Mouse (Mus musculus) limb, embryonic 12.5 days (tissue): ENCODE data around the gene Prr29. TPM values are rescaled to one million over a fixed set of nuclear protein-coding genes. Genes with fewer than 3 reads are reported as not detected.
"Not testable (repeated sequence)": the region's sequence is repeated elsewhere in the genome, so short reads cannot be mapped to it uniquely, and the experiment has no call there.

Experiments used
- ATAC-seq: fragments of 200-750 bp; cut with Nextera tagmentation; 2 replicates; pipeline ENCODE4 v1.8.0; 2017; ENCODE audit warnings: low read depth, moderate TSS enrichment; ENCODE audit not compliant: insufficient number of reproducible peaks, insufficient read depth, low FRiP score, low TSS enrichment
- H3K27ac ChIP-seq: fragments of 300-500 bp; sonication (generic); 2 replicates; pipeline ENCODE4 v1.5.1; 2016; ENCODE audit warnings: mild to moderate bottlenecking, moderate library complexity
- H3K27me3 ChIP-seq: fragments of 300-500 bp; sonication (generic); 2 replicates; pipeline ENCODE4 v1.6.1; 2016; ENCODE audit warnings: mild to moderate bottlenecking, moderate library complexity
- H3K36me3 ChIP-seq: fragments of 300-500 bp; sonication (generic); 2 replicates; pipeline ENCODE4 v1.6.1; 2016; ENCODE audit warnings: mild to moderate bottlenecking, moderate library complexity
- H3K4me1 ChIP-seq: fragments of 300-500 bp; sonication (generic); replicated peaks from 2 replicates; pipeline ENCODE4 v1.6.1; 2016
- H3K4me2 ChIP-seq: fragments of 300-500 bp; sonication (generic); 2 replicates; pipeline ENCODE4 v1.6.1; 2016; ENCODE audit warnings: mild to moderate bottlenecking, moderate library complexity
- H3K4me3 ChIP-seq: fragments of 300-500 bp; sonication (generic); replicated peaks from 2 replicates; pipeline ENCODE4 v1.5.1; 2016; ENCODE audit warnings: mild to moderate bottlenecking
- H3K9ac ChIP-seq: fragments of 300-500 bp; sonication (generic); replicated peaks from 2 replicates; pipeline ENCODE4 v1.6.1; 2016; ENCODE audit warnings: mild to moderate bottlenecking, moderate library complexity
- H3K9me3 ChIP-seq: fragments of 300-500 bp; sonication (generic); 2 replicates; pipeline ENCODE4 v1.6.1; 2016; ENCODE audit warnings: mild to moderate bottlenecking, moderate library complexity
- WGBS: fragments of 180-500 bp; shearing (Covaris S2); methylation state at CpG from one replicate; pipeline ENCODE4 v1.1.7; 2016; 5-methylcytosine and 5-hydroxymethylcytosine counted together
- polyA plus RNA-seq: library from polyadenylated mRNA; unstranded; fragments of >200 nt; fragmentation: Nextera tagmentation; extraction: Ambion mirVana; gene quantifications from 2 replicates; pipeline ENCODE4 v1.2.1, GENCODE M21; 2016

The Prr29 gene
- polyA plus RNA-seq, 1 experiment from 2014 or later, result not detected

DNA sequence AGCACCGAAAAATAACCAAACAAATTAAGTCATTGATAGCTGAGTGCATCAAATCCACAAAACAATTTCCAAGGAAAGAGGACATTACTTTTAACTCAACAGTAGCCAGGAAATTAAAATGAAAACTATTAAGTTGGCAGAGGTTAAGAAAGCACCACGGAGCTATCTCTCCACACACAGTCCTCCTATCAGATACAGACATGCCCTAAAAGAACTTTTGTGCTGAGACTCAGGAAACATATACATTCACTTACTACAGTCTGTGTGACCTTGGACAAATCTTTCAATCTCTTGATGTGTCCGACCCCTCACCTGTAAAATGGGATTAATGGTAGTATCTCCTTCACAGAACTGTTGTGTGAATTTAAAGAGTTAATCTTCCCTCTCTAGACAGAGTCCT is 21.1 kb downstream of the Prr29 start:
- ATAC-seq, result no peak
- no peaks in the 10 kb centered on the region for H3K36me3 ChIP-seq
- 85% methylated on average over 3 of the region's 3 CpGs for WGBS

DNA sequence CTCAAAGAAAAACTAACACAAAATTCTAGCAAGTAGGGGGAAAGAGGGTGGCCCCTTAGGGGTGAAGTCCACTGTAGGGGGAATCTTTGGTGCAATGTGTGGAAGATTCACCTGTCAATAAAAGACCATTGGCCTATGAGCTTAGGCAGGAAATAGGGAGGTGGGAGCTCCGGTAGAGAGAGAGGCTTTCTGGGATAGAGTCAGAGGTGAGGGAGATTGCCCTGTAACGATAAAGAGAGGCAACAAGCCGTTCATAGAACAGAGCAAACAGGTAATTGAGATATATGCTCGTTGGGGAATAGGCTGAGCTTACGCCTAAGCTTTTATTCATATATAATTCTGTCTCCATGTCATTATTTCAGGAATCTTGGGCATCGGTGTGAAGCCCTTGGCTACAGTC is 21.7 kb downstream of the Prr29 start:
- no peaks in the 10 kb centered on the region for H3K27me3 ChIP-seq
- H3K9ac ChIP-seq, result no peak overlapping the region
- H3K4me3 ChIP-seq, result no peak overlapping the region
- H3K36me3 ChIP-seq, result no peaks in the 10 kb centered on the region
- WGBS, result 81% methylated on average over 6 of the region's 6 CpGs
- H3K4me1 ChIP-seq, result peaks cover 9% of the 10 kb centered on the region; the same call in 1 of the 2 replicates
- H3K27ac ChIP-seq, result no peak overlapping the region
- H3K4me2 ChIP-seq, result no peak overlapping the region
- ATAC-seq, result no peak
- no peaks in the 10 kb centered on the region for H3K9me3 ChIP-seq

More for the DNA sequence above, 21.1 kb downstream of the Prr29 start:
- H3K27me3 ChIP-seq, result no peaks in the 10 kb centered on the region
- H3K27ac ChIP-seq, result no peak overlapping the region
- H3K4me1 ChIP-seq, result peaks cover 9% of the 10 kb centered on the region; the same call in 1 of the 2 replicates
- H3K4me2 ChIP-seq, result no peak overlapping the region
- H3K9ac ChIP-seq, result no peak overlapping the region
- no peak overlapping the region for H3K4me3 ChIP-seq
- H3K9me3 ChIP-seq, result no peaks in the 10 kb centered on the region

DNA sequence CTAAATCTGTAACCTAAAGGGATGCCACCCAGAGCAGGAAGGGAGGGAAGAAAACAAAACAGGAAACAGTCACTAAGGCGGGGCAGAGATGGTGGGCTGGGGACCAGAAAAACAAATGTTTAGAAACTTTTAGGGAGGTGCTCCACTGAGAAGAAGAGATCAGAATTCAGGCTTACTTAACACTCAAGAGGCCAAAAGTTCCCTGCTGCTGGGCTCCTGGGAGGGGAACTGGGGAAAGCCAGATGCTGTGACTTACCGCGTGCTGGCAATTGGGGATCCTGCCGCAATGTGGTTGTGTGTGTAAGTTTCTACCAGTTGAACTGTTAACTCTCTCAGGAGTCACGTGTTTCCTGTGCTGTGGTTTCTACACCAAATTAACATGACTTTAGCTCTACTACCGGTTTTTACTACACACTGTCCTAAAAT is 22.5 kb downstream of the Prr29 start, which contains the start of gene Icam2:
Icam2 (minus strand) TSS at position 285 of the 426 bp plus-strand sequence.
- Histone ChIP-seq H3K4me3 (no peak within 1 kb of the TSS), H3K9me3 (no peaks in the 10 kb centered on the region), H3K36me3 (no peaks in the 10 kb centered on the region), H3K4me2 (no peak within 1 kb of the TSS), H3K4me1 (peaks cover 9% of the 10 kb centered on the region; the same call in 1 of the 2 replicates), H3K27ac (no peak within 1 kb of the TSS), H3K27me3 (no peaks in the 10 kb centered on the region), H3K9ac (no peak within 1 kb of the TSS)
- 78% methylated on average over 6 of the region's 6 CpGs for WGBS
- ATAC-seq, result no peak

DNA sequence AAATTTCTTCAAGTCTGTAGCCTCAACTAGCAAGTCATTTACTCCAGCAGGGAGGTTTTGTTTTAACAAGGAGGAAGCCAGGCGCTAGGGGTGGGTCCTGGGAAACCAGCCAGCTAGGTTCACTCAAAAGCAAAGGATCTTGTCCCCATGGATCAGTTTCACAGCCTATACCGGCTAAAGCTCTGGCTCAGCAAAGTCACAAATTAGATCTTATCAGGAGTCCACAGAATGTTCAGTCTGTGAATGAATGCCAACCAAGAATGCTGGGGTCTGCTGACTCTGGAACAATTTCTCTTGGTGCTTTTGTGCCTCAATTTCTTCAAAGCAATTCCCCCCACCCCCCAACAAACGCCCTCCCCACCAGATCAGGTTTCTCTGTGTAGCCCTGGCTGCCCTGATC is 24.3 kb downstream of the Prr29 start:
- H3K4me1 ChIP-seq, result peaks cover 9% of the 10 kb centered on the region; the same call in 1 of the 2 replicates
- ATAC-seq, result no peak
- no peaks in the 10 kb centered on the region for H3K9me3 ChIP-seq
- peak overlapping the region; percentile 50; the same call in 1 of the 2 replicates for H3K27ac ChIP-seq
- no peaks in the 10 kb centered on the region for H3K36me3 ChIP-seq
- 23% methylated on average over 3 of the region's 3 CpGs for WGBS
- H3K4me2 ChIP-seq, result no peak overlapping the region
- no peaks in the 10 kb centered on the region for H3K27me3 ChIP-seq
- no peak overlapping the region for H3K4me3 ChIP-seq
- H3K9ac ChIP-seq, result no peak overlapping the region

DNA sequence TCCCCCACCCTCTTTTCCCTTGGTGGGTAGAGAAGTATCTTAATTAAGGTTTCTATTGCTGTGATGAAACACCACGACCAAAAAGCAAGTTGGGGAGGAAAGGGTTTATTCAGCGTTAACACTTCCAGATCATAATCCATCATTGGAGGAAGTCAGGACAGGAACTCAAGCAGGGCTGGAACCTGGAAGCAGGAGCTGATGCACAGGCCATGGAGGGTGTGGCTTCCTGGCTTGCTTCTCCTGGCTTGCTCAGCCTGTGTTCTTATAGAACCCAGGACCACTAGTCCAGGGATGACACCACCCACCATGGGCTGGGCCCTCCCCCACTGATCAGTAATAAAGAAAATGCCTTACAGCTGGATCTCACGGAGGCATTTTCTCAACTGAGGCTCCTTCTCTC is 25.5 kb downstream of the Prr29 start:
- no peak for ATAC-seq
- H3K4me2 ChIP-seq, result no peak overlapping the region

DNA sequence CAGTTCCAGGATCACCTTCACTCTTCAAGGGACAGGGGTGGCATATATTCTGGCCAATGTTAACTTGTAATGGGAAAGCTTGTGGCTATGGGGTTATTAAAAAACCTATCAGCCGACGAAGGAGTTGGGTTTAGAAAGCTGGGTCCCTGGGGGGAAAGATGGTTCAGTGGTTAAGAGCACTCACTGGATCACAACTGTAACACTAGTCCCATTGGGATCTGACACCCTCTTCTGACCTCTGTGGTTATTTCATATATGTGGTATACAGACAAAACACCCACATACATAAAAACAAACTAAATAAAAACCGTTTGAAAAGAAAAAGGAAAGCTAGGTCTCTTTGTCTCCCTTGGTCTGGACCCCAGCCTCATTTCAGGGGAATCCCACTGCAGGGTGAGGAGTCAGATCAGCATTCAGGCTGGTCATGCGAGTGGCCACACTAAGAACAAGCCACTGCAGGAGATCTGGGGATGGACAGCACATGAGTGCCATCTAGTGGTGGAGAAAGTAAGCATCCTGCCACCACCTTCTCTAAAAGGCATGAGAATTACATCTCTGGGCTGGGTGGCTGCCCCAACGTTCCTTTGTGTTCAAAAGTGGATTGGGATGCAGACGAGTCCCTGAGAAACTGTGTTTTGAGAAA is 26.4 kb downstream of the Prr29 start:
- peak; percentile 37; the same call in 1 of the 2 replicates for ATAC-seq
- no peak overlapping the region for H3K9ac ChIP-seq
- peaks cover 9% of the 10 kb centered on the region; the same call in 1 of the 2 replicates for H3K4me1 ChIP-seq
- H3K9me3 ChIP-seq, result no peaks in the 10 kb centered on the region
- WGBS, result 36% methylated on average over 6 of the region's 6 CpGs
- no peak overlapping the region for H3K27ac ChIP-seq
- H3K27me3 ChIP-seq, result no peaks in the 10 kb centered on the region
- peaks cover 7% of the 10 kb centered on the region; the same call in 1 of the 2 replicates for H3K36me3 ChIP-seq
- no peak overlapping the region for H3K4me3 ChIP-seq
- no peak overlapping the region for H3K4me2 ChIP-seq

More for the DNA sequence above, 25.5 kb downstream of the Prr29 start:
- H3K27me3 ChIP-seq, result no peaks in the 10 kb centered on the region
- peaks cover 4% of the 10 kb centered on the region; the same call in 1 of the 2 replicates for H3K36me3 ChIP-seq
- no peaks in the 10 kb centered on the region for H3K9me3 ChIP-seq
- H3K4me3 ChIP-seq, result no peak overlapping the region
- peaks cover 9% of the 10 kb centered on the region; the same call in 1 of the 2 replicates for H3K4me1 ChIP-seq
- WGBS, result 62% methylated on average over 3 of the region's 3 CpGs
- H3K9ac ChIP-seq, result no peak overlapping the region
- H3K27ac ChIP-seq, result no peak overlapping the region

DNA sequence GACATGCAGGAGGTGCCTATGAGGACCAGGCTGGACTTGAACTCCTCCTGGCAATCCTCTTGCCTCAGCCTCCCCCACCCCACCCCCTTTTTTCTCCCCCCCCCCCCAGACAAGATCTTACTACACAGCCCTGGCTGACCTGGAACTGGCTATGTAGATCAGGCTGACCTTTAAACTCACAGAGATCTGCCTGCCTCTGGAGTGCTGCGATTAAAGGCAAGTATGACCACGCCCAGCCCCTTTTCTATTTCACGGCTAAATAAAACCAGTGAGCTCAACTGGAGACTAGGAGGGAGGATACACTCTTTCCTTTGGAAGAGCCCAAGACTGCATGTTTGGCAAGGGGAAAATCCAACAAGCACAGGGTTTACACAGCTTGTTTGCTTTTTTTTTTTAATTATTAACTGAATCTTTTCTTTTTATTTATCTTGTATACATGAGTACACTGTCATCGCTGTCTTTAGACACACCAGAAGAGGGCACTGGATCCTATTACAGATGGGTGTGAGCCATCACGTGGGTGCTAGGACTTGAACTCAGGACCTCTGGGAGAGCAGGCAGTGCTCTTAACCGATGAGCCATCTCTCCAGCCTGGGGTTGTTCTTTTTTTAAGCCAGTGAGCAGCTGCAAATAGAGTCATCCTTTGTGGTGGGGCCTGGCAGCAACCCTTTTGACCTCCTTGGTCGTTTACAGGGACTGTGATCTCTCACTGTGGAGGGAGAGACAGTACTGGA is 27.5 kb downstream of the Prr29 start:
- Histone ChIP-seq H3K4me2 (no peak overlapping the region), H3K36me3 (peaks cover 7% of the 10 kb centered on the region; the same call in 1 of the 2 replicates), H3K9ac (no peak overlapping the region), H3K4me1 (peaks cover 9% of the 10 kb centered on the region; the same call in 1 of the 2 replicates), H3K4me3 (no peak overlapping the region), H3K9me3 (no peaks in the 10 kb centered on the region), H3K27me3 (no peaks in the 10 kb centered on the region), H3K27ac (no peak overlapping the region)
- no peak for ATAC-seq
- WGBS, result 67% methylated on average over 7 of the region's 7 CpGs

DNA sequence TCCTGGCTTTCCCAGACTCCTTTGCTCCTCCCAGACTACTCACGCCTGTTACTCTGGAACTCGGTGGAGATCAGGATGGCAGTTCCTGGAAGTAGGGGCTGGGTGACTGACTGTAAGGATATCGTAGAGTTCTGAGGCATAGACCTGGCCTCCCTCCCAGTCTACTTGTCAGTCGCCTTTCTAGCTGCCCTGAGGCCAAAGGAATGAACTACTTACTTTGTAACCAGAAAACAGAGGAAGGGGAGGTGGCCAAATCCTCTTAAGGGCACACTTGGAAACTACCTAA is 28.0 kb downstream of the Prr29 start:
- no peaks in the 10 kb centered on the region for H3K9me3 ChIP-seq
- H3K4me2 ChIP-seq, result no peak overlapping the region
- H3K9ac ChIP-seq, result no peak overlapping the region
- peaks cover 11% of the 10 kb centered on the region for H3K36me3 ChIP-seq
- H3K4me3 ChIP-seq, result no peak overlapping the region
- H3K27me3 ChIP-seq, result no peaks in the 10 kb centered on the region
- peaks cover 9% of the 10 kb centered on the region; the same call in 1 of the 2 replicates for H3K4me1 ChIP-seq
- WGBS, result 61% methylated on average over 4 of the region's 4 CpGs
- no peak for ATAC-seq
- H3K27ac ChIP-seq, result no peak overlapping the region

DNA sequence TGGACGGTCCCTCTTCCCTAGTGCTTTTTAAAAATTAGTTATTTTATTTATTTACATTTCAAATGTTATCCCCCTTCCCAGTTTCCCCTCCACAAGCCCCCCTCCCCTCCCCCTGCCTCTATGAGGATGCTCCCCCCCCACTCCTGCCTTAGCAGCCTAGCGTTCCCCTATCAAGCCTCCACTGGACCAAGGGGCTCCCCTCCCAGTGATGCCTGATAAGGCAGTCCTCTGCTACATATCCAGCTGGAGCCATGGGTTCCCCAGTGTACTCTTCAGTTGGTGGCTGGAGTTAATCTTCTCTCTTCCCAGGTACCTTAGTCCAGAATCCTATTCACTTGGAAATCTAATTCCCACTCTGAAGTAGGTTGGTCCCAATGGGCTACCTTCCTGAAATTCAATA is 28.8 kb downstream of the Prr29 start:
- H3K4me1 ChIP-seq, ATAC-seq: not testable (repeated sequence)

DNA sequence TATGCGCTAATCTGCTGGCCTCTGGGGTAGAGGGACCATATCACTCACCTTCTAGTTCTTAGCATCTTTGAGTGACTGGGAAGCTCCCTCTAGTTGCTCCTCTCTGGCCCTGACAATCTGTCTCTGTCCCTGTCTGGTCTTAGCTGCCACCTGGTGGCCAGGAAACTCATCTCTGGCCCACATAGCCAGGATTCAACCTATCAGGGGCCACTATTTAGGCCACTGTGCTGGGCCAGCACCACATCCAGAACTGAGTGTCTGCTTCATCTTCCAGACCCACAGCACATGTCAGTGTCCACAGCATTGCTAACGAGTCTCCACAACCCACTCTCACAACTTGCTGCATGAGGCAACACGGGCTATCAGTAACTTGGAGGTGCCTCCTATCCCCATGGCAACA is 32.4 kb downstream of the Prr29 start:
- no peaks in the 10 kb centered on the region for H3K4me1 ChIP-seq
- H3K27me3 ChIP-seq, result no peaks in the 10 kb centered on the region
- no peaks in the 10 kb centered on the region for H3K9me3 ChIP-seq
- ATAC-seq, result no peak
- 86% methylated on average over 3 of the region's 3 CpGs for WGBS
- H3K4me3 ChIP-seq, result no peak overlapping the region
- H3K9ac ChIP-seq, result no peak overlapping the region
- H3K36me3 ChIP-seq, result peaks cover 36% of the 10 kb centered on the region
- H3K27ac ChIP-seq, result no peak overlapping the region
- H3K4me2 ChIP-seq, result no peak overlapping the region

More for the DNA sequence above, 28.8 kb downstream of the Prr29 start:
- not testable (repeated sequence) for H3K4me2 ChIP-seq, H3K9ac ChIP-seq, H3K27me3 ChIP-seq, H3K9me3 ChIP-seq, H3K27ac ChIP-seq, H3K4me3 ChIP-seq
- 91% methylated on average over 2 of the region's 2 CpGs for WGBS
- H3K36me3 ChIP-seq, result peaks cover 19% of the 10 kb centered on the region

DNA sequence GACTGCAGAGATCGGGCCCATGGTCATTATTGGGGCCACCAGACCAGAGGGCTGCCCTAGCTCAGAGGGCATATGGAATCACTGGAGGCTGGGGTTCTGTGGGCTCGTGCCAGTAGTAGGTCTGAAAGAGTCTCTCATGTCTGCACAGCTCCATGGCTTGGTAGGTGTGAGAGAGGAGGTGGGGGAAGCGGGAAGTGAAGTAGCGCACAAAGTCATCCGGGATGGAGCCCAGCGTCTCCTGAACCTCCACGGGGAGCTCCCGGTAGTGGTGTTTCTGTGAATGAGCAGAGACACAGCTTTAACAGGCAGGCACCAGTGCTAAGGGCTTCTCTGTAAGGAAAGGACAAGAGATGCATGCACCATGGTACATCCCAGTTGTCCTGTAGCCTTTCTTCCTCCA is 33.2 kb downstream of the Prr29 start:
- 91% methylated on average over 8 of the region's 8 CpGs for WGBS
- H3K27me3 ChIP-seq, result no peaks in the 10 kb centered on the region
- peaks cover 43% of the 10 kb centered on the region for H3K36me3 ChIP-seq
- H3K9me3 ChIP-seq, result no peaks in the 10 kb centered on the region
- no peaks in the 10 kb centered on the region for H3K4me1 ChIP-seq
- H3K4me2 ChIP-seq, result no peak overlapping the region
- no peak overlapping the region for H3K27ac ChIP-seq
- H3K4me3 ChIP-seq, result no peak overlapping the region
- no peak for ATAC-seq
- no peak overlapping the region for H3K9ac ChIP-seq
